Mouse (Mus musculus) kidney, embryonic 16.5 days (tissue): ENCODE data around the gene Gm45234. TPM values are rescaled to one million over a fixed set of nuclear protein-coding genes. Genes with fewer than 3 reads are reported as not detected.

Experiments used
- ATAC-seq: fragments of 200-750 bp; cut with Nextera tagmentation; 2 replicates; pipeline ENCODE4 v1.8.0; 2017; ENCODE audit warnings: moderate TSS enrichment; ENCODE audit not compliant: low FRiP score, low TSS enrichment
- H3K27ac ChIP-seq: fragments of 300-500 bp; sonication (generic); 2 replicates; pipeline ENCODE4 v1.5.1; 2014; ENCODE audit warnings: low read length
- H3K27me3 ChIP-seq: fragments of 300-500 bp; sonication (generic); 2 replicates; pipeline ENCODE4 v1.6.1; 2014; ENCODE audit warnings: low read length, control low read depth, mixed read lengths; ENCODE audit not compliant: insufficient read depth
- H3K36me3 ChIP-seq: fragments of 300-500 bp; sonication (generic); 2 replicates; pipeline ENCODE4 v1.6.1; 2014; ENCODE audit warnings: low read length, control low read depth, mixed read lengths; ENCODE audit not compliant: insufficient read depth
- H3K4me1 ChIP-seq: fragments of 300-500 bp; sonication (generic); 2 replicates; pipeline ENCODE4 v1.6.1; 2014; ENCODE audit warnings: low read length, control low read depth, mixed read lengths; ENCODE audit not compliant: insufficient read depth
- H3K4me2 ChIP-seq: fragments of 300-500 bp; sonication (generic); replicated peaks from 2 replicates; pipeline ENCODE4 v1.6.1; 2014; ENCODE audit warnings: low read depth, low read length
- H3K4me3 ChIP-seq: fragments of 300-500 bp; sonication (generic); 2 replicates; pipeline ENCODE4 v1.5.1; 2014; ENCODE audit warnings: mild to moderate bottlenecking, low read length
- H3K9ac ChIP-seq: fragments of 300-500 bp; sonication (generic); replicated peaks from 2 replicates; pipeline ENCODE4 v1.6.1; 2014; ENCODE audit warnings: low read length
- H3K9me3 ChIP-seq: fragments of 300-500 bp; sonication (generic); 2 replicates; pipeline ENCODE4 v1.6.1; 2016; ENCODE audit warnings: low read length, control low read depth
- WGBS: fragments of 180-500 bp; shearing (Covaris S2); extraction: QIAGEN DNeasy Blood & Tissue Kit; methylation state at CpG from one replicate; pipeline ENCODE4 v1.1.7; 2014; 5-methylcytosine and 5-hydroxymethylcytosine counted together
- polyA plus RNA-seq: library from polyadenylated mRNA; unstranded; fragments of >200 nt; fragmentation: Nextera tagmentation; extraction: Ambion mirVana; gene quantifications from 2 replicates; pipeline ENCODE4 v1.2.1, GENCODE M21; 2015

Gm45234 gene
- polyA plus RNA-seq, 1 experiment from 2014 or later: not detected

DNA sequence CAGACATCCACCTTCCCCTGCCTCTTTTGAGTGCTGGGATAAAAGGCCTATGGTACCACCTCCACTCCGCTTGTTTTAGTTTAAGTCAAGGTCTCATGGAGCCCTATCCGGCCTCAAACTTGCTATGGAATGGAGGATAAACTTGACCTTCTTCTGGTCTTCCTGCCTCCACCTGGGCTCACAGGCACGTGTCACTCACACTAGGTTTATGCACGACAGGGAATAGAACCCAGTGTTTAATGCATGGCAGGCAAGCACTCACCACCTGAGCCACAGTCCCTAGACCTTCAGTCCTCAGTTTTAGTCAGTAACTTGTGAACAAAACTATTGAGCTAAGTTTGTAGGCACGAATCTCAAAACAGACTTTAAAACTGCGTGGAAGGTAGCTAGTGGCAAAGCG, 24.8 kb downstream of the Gm45234 start:
- Histone ChIP-seq H3K9me3 (no peaks in the 10 kb centered on the region), H3K9ac (no peak overlapping the region), H3K4me3 (no peak overlapping the region), H3K27me3 (no peaks in the 10 kb centered on the region), H3K4me2 (no peak overlapping the region), H3K27ac (no peak overlapping the region), H3K36me3 (no peaks in the 10 kb centered on the region), H3K4me1 (peaks cover 9% of the 10 kb centered on the region)
- 87% methylated on average over 7 of the region's 7 CpGs for WGBS
- ATAC-seq: no peak

DNA sequence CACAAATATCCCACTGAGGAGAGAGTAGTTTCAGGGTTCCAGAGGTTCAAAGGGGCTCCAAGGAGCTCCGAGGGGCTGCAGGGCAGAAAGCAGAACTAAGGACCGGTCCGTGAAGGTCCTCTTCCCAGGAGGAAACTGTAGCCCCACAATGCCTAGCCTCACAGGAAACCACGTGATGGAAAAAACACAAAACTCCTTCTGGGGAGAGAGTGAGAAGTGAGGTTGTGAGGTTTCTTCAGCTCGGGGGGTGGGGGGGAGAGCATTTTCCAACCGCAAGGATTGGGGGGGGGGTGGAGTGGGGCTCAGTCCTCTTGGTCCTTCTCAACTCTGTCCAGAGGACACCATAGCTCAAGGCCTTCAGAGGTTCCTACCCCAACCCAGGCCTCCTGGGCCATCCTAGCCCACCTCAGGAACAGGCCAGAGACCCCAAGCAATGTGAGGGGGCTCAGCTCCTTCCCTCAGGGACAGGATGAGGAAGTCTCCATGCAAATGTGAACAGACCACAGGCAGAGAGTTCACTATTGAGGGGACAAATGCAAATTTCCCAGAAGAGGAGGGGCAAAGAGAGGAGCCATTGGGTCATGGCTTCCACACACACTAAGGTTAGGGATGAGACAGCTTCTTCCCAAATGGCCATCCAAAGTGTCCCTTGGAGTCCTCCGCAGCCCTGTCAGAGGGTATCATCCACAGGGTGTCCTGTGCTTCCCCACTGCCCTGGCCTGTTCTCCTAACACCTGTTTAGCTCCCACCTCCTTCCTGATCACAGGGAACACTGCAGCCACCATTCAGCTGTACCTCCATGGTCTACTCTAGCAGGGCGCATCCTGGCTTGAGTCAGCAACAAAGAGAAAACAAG, 25.7 kb downstream of the Gm45234 start:
- Histone ChIP-seq H3K36me3 (no peaks in the 10 kb centered on the region), H3K4me1 (peaks cover 9% of the 10 kb centered on the region), H3K4me3 (no peak overlapping the region), H3K9ac (no peak overlapping the region), H3K27ac (no peak overlapping the region), H3K4me2 (no peak overlapping the region), H3K9me3 (no peaks in the 10 kb centered on the region), H3K27me3 (no peaks in the 10 kb centered on the region)
- 81% methylated on average over 8 of the region's 8 CpGs for WGBS
- no peak for ATAC-seq

DNA sequence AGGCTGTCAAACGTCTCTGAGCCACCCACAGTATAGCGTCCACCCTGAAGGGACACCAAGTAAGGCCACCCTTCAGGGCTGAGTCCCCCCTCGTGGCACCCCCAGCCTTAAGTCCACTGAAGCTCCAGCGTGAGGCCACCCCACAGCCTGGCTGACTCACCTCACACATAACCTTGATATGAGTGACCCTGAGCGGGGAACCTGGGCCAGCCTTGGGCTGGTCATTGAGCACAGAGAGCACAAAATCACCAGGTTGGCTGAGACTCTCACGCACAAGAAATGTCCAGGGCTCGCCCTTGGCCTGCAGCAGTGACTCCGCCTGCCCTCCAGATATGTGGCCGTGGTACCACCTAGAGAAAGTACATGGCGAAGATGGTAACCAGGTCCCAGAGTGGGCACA, 27.2 kb downstream of the Gm45234 start:
- no peak for ATAC-seq
- H3K27me3 ChIP-seq: no peaks in the 10 kb centered on the region
- 92% methylated on average over 10 of the region's 10 CpGs for WGBS

DNA sequence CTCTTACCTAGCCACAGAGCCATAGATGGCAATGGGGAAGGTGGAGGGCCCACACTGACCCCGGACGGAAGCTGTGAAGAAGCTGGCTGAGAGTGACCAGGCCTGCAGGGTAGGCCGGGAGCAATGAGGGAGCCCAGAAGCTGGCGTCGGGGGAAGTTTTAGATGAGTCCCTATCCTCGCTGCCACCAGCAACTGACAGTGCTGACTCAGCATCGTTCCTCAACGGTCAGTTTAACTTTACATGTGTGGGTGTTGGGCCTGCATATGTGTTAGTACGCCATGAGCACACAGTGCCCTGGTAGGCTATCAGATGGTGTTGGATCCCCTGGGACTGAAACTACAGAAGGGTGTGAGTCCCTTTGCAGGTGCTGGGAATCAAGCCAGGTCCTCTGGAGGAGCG, 31.3 kb downstream of the Gm45234 start:
- Histone ChIP-seq H3K4me3 (no peak overlapping the region), H3K4me2 (no peak overlapping the region), H3K4me1 (no peaks in the 10 kb centered on the region), H3K27ac (no peak overlapping the region), H3K36me3 (no peaks in the 10 kb centered on the region), H3K9ac (no peak overlapping the region), H3K27me3 (no peaks in the 10 kb centered on the region), H3K9me3 (no peaks in the 10 kb centered on the region)
- 84% methylated on average over 10 of the region's 10 CpGs for WGBS
- no peak for ATAC-seq

More for the DNA sequence above, 27.2 kb downstream of the Gm45234 start:
- no peak overlapping the region for H3K9ac ChIP-seq
- no peak overlapping the region for H3K27ac ChIP-seq
- peaks cover 9% of the 10 kb centered on the region for H3K4me1 ChIP-seq
- H3K9me3 ChIP-seq: no peaks in the 10 kb centered on the region
- H3K36me3 ChIP-seq: no peaks in the 10 kb centered on the region
- no peak overlapping the region for H3K4me3 ChIP-seq
- H3K4me2 ChIP-seq: no peak overlapping the region

DNA sequence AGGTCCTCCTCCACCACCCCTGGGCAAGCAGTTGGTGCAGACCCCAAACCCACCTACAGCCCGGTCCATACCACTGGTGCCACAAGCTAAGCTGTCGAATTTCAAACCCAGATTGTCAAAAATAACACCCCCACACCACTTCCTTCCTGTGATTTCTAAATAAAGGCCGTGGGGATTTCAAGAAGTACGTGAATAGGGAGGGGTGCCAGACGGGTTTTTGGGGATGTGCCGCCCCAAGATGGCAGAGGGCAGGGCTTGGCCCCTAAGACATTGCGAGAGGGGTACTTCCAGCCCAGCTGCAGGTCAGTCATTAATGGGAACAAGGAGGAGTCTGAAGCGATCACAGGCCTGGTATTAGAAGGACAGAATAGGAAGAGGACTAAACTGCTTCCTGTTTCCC, 32.3 kb downstream of the Gm45234 start:
- Histone ChIP-seq H3K36me3 (no peaks in the 10 kb centered on the region), H3K27ac (no peak overlapping the region), H3K4me2 (no peak overlapping the region), H3K9ac (no peak overlapping the region), H3K4me3 (no peak overlapping the region), H3K27me3 (no peaks in the 10 kb centered on the region), H3K4me1 (no peaks in the 10 kb centered on the region), H3K9me3 (no peaks in the 10 kb centered on the region)
- ATAC-seq: no peak
- WGBS: 73% methylated on average over 8 of the region's 8 CpGs

DNA sequence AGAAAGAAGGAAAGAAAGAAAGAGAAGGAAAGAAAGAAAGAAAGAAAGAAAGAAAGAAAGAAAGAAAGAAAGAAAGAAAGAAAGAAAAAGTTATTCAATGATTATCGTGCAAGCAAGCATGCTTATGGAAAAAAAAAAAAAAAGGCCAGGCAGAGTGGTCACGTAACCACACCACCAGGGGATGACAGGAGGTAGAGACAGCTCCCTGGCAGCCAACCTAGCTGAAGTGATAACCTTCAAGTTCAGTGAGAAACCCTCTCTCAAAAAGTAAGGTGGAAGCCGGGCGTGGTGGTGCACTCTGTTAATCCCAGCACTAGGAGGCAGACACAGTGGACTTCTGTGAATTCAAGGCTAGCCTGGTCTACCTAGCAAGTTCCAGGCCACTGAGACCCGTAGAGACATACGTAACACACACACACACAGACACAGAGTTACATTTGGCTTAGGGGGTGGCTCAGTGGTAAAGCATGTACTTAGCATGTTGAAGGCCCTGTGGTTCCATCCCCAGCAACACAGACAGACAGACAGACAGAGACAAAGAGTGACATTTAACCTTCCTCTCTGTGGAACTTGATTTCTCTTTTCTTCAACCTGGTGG, 32.8 kb downstream of the Gm45234 start:
- ATAC-seq: no peak
- no peaks in the 10 kb centered on the region for H3K9me3 ChIP-seq
- no peak overlapping the region for H3K27ac ChIP-seq
- no peaks in the 10 kb centered on the region for H3K27me3 ChIP-seq
- H3K4me2 ChIP-seq: no peak overlapping the region
- H3K4me3 ChIP-seq: no peak overlapping the region
- no peak overlapping the region for H3K9ac ChIP-seq
- 0 out of 2 replicates have a peak, but pooled peaks cover under 1% of the 10 kb centered on the region for H3K36me3 ChIP-seq
- H3K4me1 ChIP-seq: no peaks in the 10 kb centered on the region
- 91% methylated on average over 6 of the region's 6 CpGs for WGBS

DNA sequence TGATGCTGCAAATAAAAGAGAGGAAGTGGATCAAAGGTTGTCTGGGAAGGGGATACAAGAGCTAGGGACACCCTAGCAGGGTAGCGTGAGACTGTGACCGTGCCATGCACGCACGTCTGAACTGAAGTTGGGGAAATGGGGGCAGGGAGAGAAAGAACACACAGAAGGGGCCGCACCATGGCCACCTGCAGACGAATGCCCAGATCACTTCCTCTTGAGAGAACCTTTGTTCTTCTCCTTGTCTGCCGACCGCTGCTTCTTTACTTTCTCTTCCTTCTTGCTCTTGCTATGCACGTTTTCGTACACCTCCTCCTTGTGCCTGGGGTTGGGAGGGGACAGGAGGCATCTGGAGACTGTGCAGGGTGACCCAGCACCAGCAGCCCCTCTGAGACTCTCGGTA, 34.9 kb downstream of the Gm45234 start:
- peak overlapping the region; percentile 42 for H3K9ac ChIP-seq
- H3K4me3 ChIP-seq: no peak overlapping the region
- H3K4me2 ChIP-seq: peak overlapping the region; percentile 38; the same call in 1 of the 2 replicates
- H3K36me3 ChIP-seq: peaks cover 20% of the 10 kb centered on the region
- H3K4me1 ChIP-seq: no peaks in the 10 kb centered on the region
- no peak overlapping the region for H3K27ac ChIP-seq
- no peak for ATAC-seq
- 63% methylated on average over 11 of the region's 11 CpGs for WGBS
- no peaks in the 10 kb centered on the region for H3K27me3 ChIP-seq
- no peaks in the 10 kb centered on the region for H3K9me3 ChIP-seq

DNA sequence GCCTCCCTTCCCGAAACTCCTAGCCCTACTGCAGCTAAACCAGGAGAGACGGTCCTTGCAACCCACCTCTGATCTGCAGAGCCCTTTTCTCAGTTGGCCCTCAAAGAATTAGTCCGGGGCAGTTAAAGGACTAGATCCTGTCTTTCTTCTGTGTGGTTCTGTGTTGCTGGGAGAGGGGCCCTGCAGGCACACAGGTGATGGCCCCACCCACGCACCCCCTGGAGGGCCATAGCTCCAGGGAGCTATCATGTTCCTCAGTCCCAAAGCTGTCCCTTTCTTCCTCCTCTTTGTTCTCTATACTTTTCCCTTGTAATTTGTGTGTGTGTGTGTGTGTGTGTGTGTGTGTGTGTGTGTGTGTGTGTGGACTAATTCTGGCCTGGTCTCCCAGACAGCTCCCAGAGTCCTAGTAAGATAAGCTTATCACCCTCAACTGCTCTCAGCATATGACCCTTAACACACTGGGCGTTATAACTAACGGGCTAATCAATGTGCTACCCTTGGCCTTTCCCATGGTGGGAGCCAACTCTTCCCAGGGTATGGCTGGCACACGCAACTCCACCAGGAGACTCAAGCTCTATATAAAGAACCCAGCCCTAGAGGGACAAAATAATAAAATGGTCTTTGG, 36.4 kb downstream of the Gm45234 start:
- no peak for ATAC-seq
- Histone ChIP-seq H3K9me3 (no peaks in the 10 kb centered on the region), H3K4me2 (peak overlapping the region; percentile 38), H3K27me3 (no peaks in the 10 kb centered on the region), H3K36me3 (peaks cover 33% of the 10 kb centered on the region), H3K9ac (peak overlapping the region; percentile 60), H3K27ac (peak overlapping the region; percentile 53), H3K4me1 (no peaks in the 10 kb centered on the region), H3K4me3 (peak overlapping the region; percentile 28)
- 66% methylated on average over 7 of the region's 7 CpGs for WGBS

DNA sequence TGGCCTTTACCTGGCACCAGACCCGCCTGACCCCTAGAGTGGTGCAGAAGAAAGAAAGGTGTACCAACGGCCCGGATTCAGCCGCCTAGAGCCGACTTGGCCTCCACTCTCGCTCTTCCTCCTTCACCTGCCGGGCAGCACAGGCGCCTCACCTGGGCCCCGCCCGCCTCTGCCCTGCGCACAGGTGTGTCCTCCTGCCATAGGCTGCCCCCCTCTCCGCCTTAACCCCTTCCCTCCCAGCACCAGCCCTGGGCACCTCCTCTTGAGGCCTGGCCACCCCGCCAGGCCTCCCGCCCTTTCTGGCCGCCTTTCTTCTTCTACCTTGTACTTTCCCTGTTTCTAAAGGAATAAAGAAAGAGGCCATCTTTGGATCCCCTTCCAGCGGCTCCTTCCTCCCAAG, 37.1 kb downstream of the Gm45234 start:
- Histone ChIP-seq H3K9ac (peak overlapping the region; percentile 60), H3K27me3 (no peaks in the 10 kb centered on the region), H3K4me1 (peaks cover 6% of the 10 kb centered on the region), H3K9me3 (no peaks in the 10 kb centered on the region), H3K36me3 (peaks cover 41% of the 10 kb centered on the region), H3K4me2 (peak overlapping the region; percentile 44), H3K4me3 (peak overlapping the region; percentile 28), H3K27ac (peak overlapping the region; percentile 74)
- WGBS: 64% methylated on average over 14 of the region's 16 CpGs
- peak; percentile 68 for ATAC-seq

DNA sequence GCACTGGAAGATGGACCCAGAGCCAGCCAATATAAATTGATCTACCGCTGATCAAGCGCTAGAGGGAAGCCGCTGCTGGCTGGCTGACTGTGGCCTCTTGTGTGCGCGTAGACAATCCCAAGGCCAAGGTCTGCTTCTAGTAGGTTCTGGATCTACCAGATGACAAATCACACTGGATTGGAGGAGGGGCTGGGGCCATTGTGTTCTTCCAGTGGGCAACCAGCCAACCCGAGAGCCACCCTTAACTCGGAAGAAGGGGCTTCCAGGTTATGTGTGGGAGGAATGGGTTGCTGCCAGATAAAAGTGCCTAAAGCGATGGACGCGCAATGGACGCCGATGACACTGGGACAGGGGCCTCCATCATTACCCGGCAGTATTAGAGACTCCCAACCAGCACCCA, 37.9 kb downstream of the Gm45234 start:
- WGBS: 77% methylated on average over 13 of the region's 13 CpGs
- H3K4me2 ChIP-seq: peak overlapping the region; percentile 44
- H3K4me1 ChIP-seq: peaks cover 14% of the 10 kb centered on the region
- H3K9me3 ChIP-seq: no peaks in the 10 kb centered on the region
- H3K27me3 ChIP-seq: no peaks in the 10 kb centered on the region
- H3K4me3 ChIP-seq: peak overlapping the region; percentile 28
- peak overlapping the region; percentile 74 for H3K27ac ChIP-seq
- H3K36me3 ChIP-seq: peaks cover 42% of the 10 kb centered on the region
- ATAC-seq: no peak
- H3K9ac ChIP-seq: peak overlapping the region; percentile 43
